ENCODE assay signal across 8 mouse cellular contexts in genomic region chr12:56959230-56960051, GRCm38 (mm10).
DNase-seq lines count a peak whose midpoint lies in the region; ATAC-seq and TF ChIP-seq lines count a peak whose summit lies in the region.
"Had no signal": no experiment of that assay in that cellular context is flagged by ENCODE, and none has a peak within 500 bp of the region (broad histone marks: within the 10 kb centered on the region; RNA-seq: fewer than 3 reads in every experiment).

No protein-coding gene starts in this region.

- ATAC-seq in liver, embryonic 12.5 days, result no peak
- no peak for ATAC-seq in embryonic facial prominence, embryonic 12.5 days (ENCODE audit: insufficient number of reproducible peaks, insufficient read depth, low FRiP score, low TSS enrichment)
- ATAC-seq in hindbrain, postnatal 0 days, result no peak
- ATAC-seq in neural tube, embryonic 15.5 days (ENCODE audit: low FRiP score), result no peak

- H3K9me3 ChIP-seq in liver, embryonic 12.5 days (replicated peaks), result no peaks in the 10 kb centered on the region
- H3K9me3 ChIP-seq in embryonic facial prominence, embryonic 12.5 days, result no peaks in the 10 kb centered on the region
- H3K9me3 ChIP-seq in hindbrain, postnatal 0 days (ENCODE audit: low read length), result no peaks in the 10 kb centered on the region
- no peaks in the 10 kb centered on the region for H3K9me3 ChIP-seq in neural tube, embryonic 15.5 days (replicated peaks)

- H3K9ac ChIP-seq in liver, adult 2 months (ENCODE audit: low read depth, low read length), result no peak overlapping the region
- no peak overlapping the region for H3K9ac ChIP-seq in liver, embryonic 12.5 days
- H3K9ac ChIP-seq in embryonic facial prominence, embryonic 12.5 days, result no peak overlapping the region
- H3K9ac ChIP-seq in hindbrain, postnatal 0 days (replicated peaks; ENCODE audit: low read length), result no peak overlapping the region
- no peak overlapping the region for H3K9ac ChIP-seq in neural tube, embryonic 15.5 days (replicated peaks)

- WGBS in liver, adult 2 months, result 45% methylated on average over 9 of the region's 9 CpGs
- WGBS in liver, embryonic 12.5 days (ENCODE audit: insufficient replicate concordance), result 59% methylated on average over 9 of the region's 9 CpGs
- WGBS in embryonic facial prominence, embryonic 12.5 days, result 13% methylated on average over 9 of the region's 9 CpGs
- 15% methylated on average over 9 of the region's 9 CpGs for WGBS in hindbrain, postnatal 0 days
- WGBS in neural tube, embryonic 15.5 days, result 20% methylated on average over 9 of the region's 9 CpGs

- no peak for TF ChIP-seq POLR2A in liver, adult 2 months (IDR thresholded peaks at IDR 0.05; ENCODE audit: extremely low read depth, insufficient read depth, low read length)

- no peaks in the 10 kb centered on the region for H3K4me1 ChIP-seq in liver, adult 2 months (ENCODE audit: control insufficient read depth, insufficient read depth, low read length)
- H3K4me1 ChIP-seq in liver, embryonic 12.5 days, result no peaks in the 10 kb centered on the region
- peaks cover 3% of the 10 kb centered on the region; the same call in 1 of the 2 replicates for H3K4me1 ChIP-seq in embryonic facial prominence, embryonic 12.5 days
- H3K4me1 ChIP-seq in hindbrain, postnatal 0 days (ENCODE audit: insufficient read depth, low read length), result no peaks in the 10 kb centered on the region
- H3K4me1 ChIP-seq in neural tube, embryonic 15.5 days, result peaks cover 4% of the 10 kb centered on the region

- TF ChIP-seq CTCF in liver, adult 2 months (IDR thresholded peaks at IDR 0.05; ENCODE audit: low read depth, low read length), result no peak
- no peak for TF ChIP-seq CTCF in hindbrain, postnatal 0 days (IDR thresholded peaks at IDR 0.05; ENCODE audit: low read depth)

- no peaks in the 10 kb centered on the region for H3K27me3 ChIP-seq in liver, adult 2 months (ENCODE audit: control insufficient read depth, insufficient read depth, low read length)
- no peaks in the 10 kb centered on the region for H3K27me3 ChIP-seq in liver, embryonic 12.5 days (replicated peaks)
- H3K27me3 ChIP-seq in embryonic facial prominence, embryonic 12.5 days, result no peaks in the 10 kb centered on the region
- no peaks in the 10 kb centered on the region for H3K27me3 ChIP-seq in hindbrain, postnatal 0 days (ENCODE audit: insufficient read depth, low read length)
- no peaks in the 10 kb centered on the region for H3K27me3 ChIP-seq in neural tube, embryonic 15.5 days (replicated peaks)

- H3K79me2 ChIP-seq in liver, adult 2 months (ENCODE audit: control insufficient read depth, insufficient read depth, low read length), result no peaks in the 10 kb centered on the region

- no peak overlapping the region for H3K4me3 ChIP-seq in liver, adult 2 months (ENCODE audit: insufficient read depth, low read depth, low read length)
- no peak overlapping the region for H3K4me3 ChIP-seq in liver, embryonic 12.5 days
- no peak overlapping the region for H3K4me3 ChIP-seq in embryonic facial prominence, embryonic 12.5 days
- H3K4me3 ChIP-seq in hindbrain, postnatal 0 days (ENCODE audit: low read length), result peak overlapping the region; percentile 18; the same call in 1 of the 2 replicates
- no peak overlapping the region for H3K4me3 ChIP-seq in neural tube, embryonic 15.5 days (replicated peaks)

- DNase-seq in liver, adult 2 months (ENCODE audit: extremely low read depth, low read depth, low spot score), result peak; percentile 18
- DNase-seq in hindbrain, postnatal 0 days (ENCODE audit: low spot score), result no peak
- no peak for DNase-seq in cerebellum, adult 18-20 months
- DNase-seq in ovary, postnatal 10 days (ENCODE audit: low spot score), result no peak
- DNase-seq: thymus, postnatal 14 days had no signal

- H3K27ac ChIP-seq in liver, adult 2 months (replicated peaks; ENCODE audit: insufficient read depth, low read depth, low read length), result no peak overlapping the region
- no peak overlapping the region for H3K27ac ChIP-seq in liver, embryonic 12.5 days
- H3K27ac ChIP-seq in embryonic facial prominence, embryonic 12.5 days, result no peak overlapping the region
- no peak overlapping the region for H3K27ac ChIP-seq in hindbrain, postnatal 0 days
- no peak overlapping the region for H3K27ac ChIP-seq in neural tube, embryonic 15.5 days (replicated peaks)

- H3K36me3 ChIP-seq in liver, adult 2 months (ENCODE audit: control insufficient read depth, insufficient read depth, low read length), result no peaks in the 10 kb centered on the region
- no peaks in the 10 kb centered on the region for H3K36me3 ChIP-seq in liver, embryonic 12.5 days
- H3K36me3 ChIP-seq in embryonic facial prominence, embryonic 12.5 days, result no peaks in the 10 kb centered on the region
- H3K36me3 ChIP-seq in hindbrain, postnatal 0 days (ENCODE audit: insufficient read depth, low read length), result no peaks in the 10 kb centered on the region
- no peaks in the 10 kb centered on the region for H3K36me3 ChIP-seq in neural tube, embryonic 15.5 days

- no peak overlapping the region for H3K4me2 ChIP-seq in liver, embryonic 12.5 days
- peak overlapping the region; percentile 27 for H3K4me2 ChIP-seq in embryonic facial prominence, embryonic 12.5 days (replicated peaks)
- H3K4me2 ChIP-seq in hindbrain, postnatal 0 days (ENCODE audit: low read depth, low read length), result peak overlapping the region; percentile 48
- H3K4me2 ChIP-seq in neural tube, embryonic 15.5 days, result peak overlapping the region; percentile 29
